Mouse (Mus musculus) ES-Bruce4 (cell line): Measurements from ENCODE around the gene Tbc1d7.

ENCODE experiments used
- CTCF ChIP-seq: IDR thresholded peaks from one replicate; pipeline ENCODE4 v1.8.1; 2011; ENCODE audit warnings: low read depth, low read length
- EP300 ChIP-seq: IDR thresholded peaks from 2 replicates; pipeline ENCODE4 v1.6.1; 2011; ENCODE audit warnings: low read depth, low read length; ENCODE audit not compliant: insufficient read depth
- POLR2A ChIP-seq: IDR thresholded peaks from one replicate; pipeline ENCODE4 v1.8.1; 2011; ENCODE audit warnings: low read length; ENCODE audit not compliant: insufficient read depth

- TF ChIP-seq CTCF (no peak), POLR2A (peak; percentile 74), EP300 (0 out of 2 replicates have a peak, but pooled peaks have one; percentile 20)
Observed at GRCm38 (mm10) chr13:43171020-43171710, at the start of gene Tbc1d7.
